Mouse (Mus musculus) olfactory bulb, adult 2 months (tissue): ENCODE results near the gene Mchr1. TPM values are rescaled to one million over a fixed set of nuclear protein-coding genes. Genes with fewer than 3 reads are reported as not detected.

Experiments
- H3K27ac ChIP-seq: fragments of 200-500 bp; 2 replicates; pipeline ENCODE4 v1.5.1; 2012; ENCODE audit warnings: low read depth, low read length; ENCODE audit not compliant: insufficient read depth
- H3K4me1 ChIP-seq: fragments of 200-500 bp; 2 replicates; pipeline ENCODE4 v1.6.1; 2012; ENCODE audit warnings: low read length; ENCODE audit not compliant: control insufficient read depth, insufficient read depth
- H3K4me3 ChIP-seq: fragments of 200-500 bp; 2 replicates; pipeline ENCODE4 v1.5.1; 2012; ENCODE audit warnings: mild to moderate bottlenecking, low read depth, low read length, moderate library complexity; ENCODE audit not compliant: insufficient read depth
- CTCF ChIP-seq: fragments of 200-500 bp; IDR thresholded peaks from 2 replicates; pipeline ENCODE4 v1.5.1; 2012; ENCODE audit warnings: low read depth, mild to moderate bottlenecking, low read length, moderate library complexity; ENCODE audit not compliant: insufficient read depth
- POLR2A ChIP-seq: fragments of 200-500 bp; IDR thresholded peaks from 2 replicates; pipeline ENCODE4 v1.6.1; 2012; ENCODE audit warnings: mild to moderate bottlenecking, low read depth, low read length, moderate library complexity; ENCODE audit not compliant: insufficient read depth
- WGBS: fragments of 180-500 bp; shearing (Covaris S2); methylation state at CpG from one replicate; pipeline ENCODE4 v1.1.7; 2018; 5-methylcytosine and 5-hydroxymethylcytosine counted together
- polyA plus RNA-seq: library from polyadenylated mRNA; stranded (reverse); fragments of >200 nt; gene quantifications from 2 replicates; pipeline ENCODE4 v1.2.4, GENCODE M21; 2012; ENCODE audit warnings: low replicate concordance; ENCODE audit not compliant: missing spikeins, insufficient read depth, insufficient read length

Gene Mchr1
- polyA plus RNA-seq, 1 experiment: not detected

DNA sequence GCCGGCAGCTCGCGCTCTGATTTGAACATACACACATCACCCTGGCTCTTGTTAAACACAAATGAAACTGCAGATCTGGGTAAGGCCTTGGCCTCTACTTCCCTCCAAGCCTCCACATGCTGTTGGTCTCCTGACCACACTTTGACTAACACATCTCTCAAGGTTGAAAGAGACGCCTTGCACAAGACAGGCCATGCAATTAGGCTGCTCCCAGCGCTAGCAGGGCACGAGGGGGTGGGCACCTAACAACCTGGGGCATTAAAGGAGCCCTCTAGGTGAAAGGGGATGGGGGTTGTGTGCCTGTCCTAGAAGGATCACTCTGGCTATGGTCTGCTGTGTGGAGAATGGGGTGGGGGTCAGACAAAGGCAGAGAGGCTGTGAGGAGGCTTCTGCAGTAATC is 43.4 kb downstream of the Mchr1 start:
- peaks cover 5% of the 10 kb centered on the region; the same call in 1 of the 2 replicates for H3K4me1 ChIP-seq
- H3K27ac ChIP-seq: no peak overlapping the region
- no peak for TF ChIP-seq CTCF
- TF ChIP-seq POLR2A: no peak
- H3K4me3 ChIP-seq: no peak overlapping the region
- 79% methylated on average over 6 of the region's 6 CpGs for WGBS

DNA sequence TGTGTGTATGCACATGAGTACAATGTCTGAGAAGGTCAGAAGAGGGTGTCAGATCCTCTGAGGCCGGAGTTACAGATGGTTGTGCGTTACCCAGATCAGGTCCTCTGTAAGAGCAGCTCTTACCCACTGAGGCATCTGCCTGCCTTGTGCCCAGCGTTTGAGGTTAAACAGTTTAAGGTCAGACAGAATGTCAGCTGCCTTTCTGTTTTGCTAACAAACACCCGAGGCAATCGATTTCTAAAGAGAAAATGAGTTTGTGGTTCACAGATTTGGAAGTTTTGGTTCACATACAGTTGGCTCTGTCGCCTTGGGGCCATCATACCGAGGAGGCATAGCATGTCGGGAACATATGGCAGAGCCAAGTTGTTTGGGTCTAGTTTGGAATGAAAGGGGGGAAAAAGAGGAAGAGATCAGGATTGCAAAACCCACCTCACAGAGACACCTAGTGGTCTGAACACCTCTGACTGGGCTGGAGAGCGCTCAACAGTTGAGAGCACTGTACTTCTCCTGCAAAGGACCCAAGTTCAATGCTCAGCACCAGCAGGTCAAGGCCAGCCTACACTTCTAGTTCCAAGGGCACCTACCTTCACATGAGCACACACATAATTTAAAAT is 48.9 kb downstream of the Mchr1 start:
- TF ChIP-seq CTCF (no peak), POLR2A (no peak)
- WGBS: 86% methylated on average over 9 of the region's 9 CpGs

More for the DNA sequence above, 48.9 kb downstream of the Mchr1 start:
- Histone ChIP-seq H3K27ac (no peak overlapping the region), H3K4me1 (no peaks in the 10 kb centered on the region), H3K4me3 (no peak overlapping the region)

Other genes starting within 250 kb of the Mchr1 start
- not detected in 2 replicates for gene Mrtfa, start 44.7 kb upstream of the Mchr1 start, polyA plus RNA-seq
- gene Slc25a17, start 125.3 kb downstream of the Mchr1 start, polyA plus RNA-seq: not detected in 2 replicates
- gene St13, start 164.6 kb downstream of the Mchr1 start, polyA plus RNA-seq: 972 TPM in 1 of 2 replicates, not detected in the other
- not detected in 2 replicates for gene Xpnpep3, start 164.6 kb downstream of the Mchr1 start, polyA plus RNA-seq
- not detected in 2 replicates for gene Dnajb7, start 172.8 kb downstream of the Mchr1 start, polyA plus RNA-seq
- not detected in 2 replicates for gene Rbx1, start 230.8 kb downstream of the Mchr1 start, polyA plus RNA-seq